Mouse (Mus musculus): ENCODE data around the gene Tenm3.

- TF ChIP-seq CTCF (IDR thresholded peaks at IDR 0.05; ENCODE audit: extremely low read depth, insufficient read depth, low read length) = no peak
- no peak for TF ChIP-seq POLR2A (IDR thresholded peaks at IDR 0.05; ENCODE audit: extremely low read depth, insufficient read depth, low read length)
Measured at GRCm38 (mm10) chr8:48513801-48514200, 329.9 kb downstream of the Tenm3 start.
